Mouse (Mus musculus) olfactory bulb, adult 2 months (tissue): ENCODE data around the gene Hsdl1. TPM values are rescaled to one million over a fixed set of nuclear protein-coding genes. Genes with fewer than 3 reads are reported as not detected.

Experiments used
- H3K27ac ChIP-seq: fragments of 200-500 bp; 2 replicates; pipeline ENCODE4 v1.5.1; 2012; ENCODE audit warnings: low read depth, low read length; ENCODE audit not compliant: insufficient read depth
- H3K4me1 ChIP-seq: fragments of 200-500 bp; 2 replicates; pipeline ENCODE4 v1.6.1; 2012; ENCODE audit warnings: low read length; ENCODE audit not compliant: control insufficient read depth, insufficient read depth
- H3K4me3 ChIP-seq: fragments of 200-500 bp; 2 replicates; pipeline ENCODE4 v1.5.1; 2012; ENCODE audit warnings: mild to moderate bottlenecking, low read depth, low read length, moderate library complexity; ENCODE audit not compliant: insufficient read depth
- CTCF ChIP-seq: fragments of 200-500 bp; IDR thresholded peaks from 2 replicates; pipeline ENCODE4 v1.5.1; 2012; ENCODE audit warnings: low read depth, mild to moderate bottlenecking, low read length, moderate library complexity; ENCODE audit not compliant: insufficient read depth
- POLR2A ChIP-seq: fragments of 200-500 bp; IDR thresholded peaks from 2 replicates; pipeline ENCODE4 v1.6.1; 2012; ENCODE audit warnings: mild to moderate bottlenecking, low read depth, low read length, moderate library complexity; ENCODE audit not compliant: insufficient read depth
- WGBS: fragments of 180-500 bp; shearing (Covaris S2); methylation state at CpG from one replicate; pipeline ENCODE4 v1.1.7; 2018; 5-methylcytosine and 5-hydroxymethylcytosine counted together
- polyA plus RNA-seq: library from polyadenylated mRNA; stranded (reverse); fragments of >200 nt; gene quantifications from 2 replicates; pipeline ENCODE4 v1.2.4, GENCODE M21; 2012; ENCODE audit warnings: low replicate concordance; ENCODE audit not compliant: missing spikeins, insufficient read depth, insufficient read length

Hsdl1 gene
- polyA plus RNA-seq: 175 TPM in 1 of 2 replicates, not detected in the other

GRCm38 (mm10) chr8:119574437-119575365, at the start of gene Hsdl1, which contains the start of gene Dnaaf1:
TSS of gene Hsdl1 (minus strand) at chr8:119575183.
TSS of gene Dnaaf1 (plus strand) at chr8:119575235.
- Histone ChIP-seq H3K4me1 (peaks cover 23% of the 10 kb centered on the region), H3K27ac (no peak within 1 kb of the TSS), H3K4me3 (peak within 1 kb of the TSS; percentile 73)
- peak; percentile 77 for TF ChIP-seq POLR2A
- TF ChIP-seq CTCF: peak; percentile 22; the same call in 1 of the 2 replicates
- WGBS: under 1% methylated on average over 95 of the region's 97 CpGs

GRCm38 (mm10) chr8:119623744-119624143, 48.8 kb upstream of the Hsdl1 start:
- H3K27ac ChIP-seq: no peak overlapping the region
- H3K4me1 ChIP-seq: no peaks in the 10 kb centered on the region
- H3K4me3 ChIP-seq: no peak overlapping the region
- whole genome bisulfite sequencing: 81% methylated on average over 1 of the region's 1 CpGs
- no peak for TF ChIP-seq CTCF
- no peak for TF ChIP-seq POLR2A

- no peak for TF ChIP-seq CTCF
- no peak for TF ChIP-seq POLR2A
- Histone ChIP-seq H3K27ac (no peak overlapping the region), H3K4me1 (no peaks in the 10 kb centered on the region), H3K4me3 (no peak overlapping the region)
- WGBS: 91% methylated on average over 8 of the region's 8 CpGs
Observed at GRCm38 (mm10) chr8:119623061-119623460, 48.1 kb upstream of the Hsdl1 start.

GRCm38 (mm10) chr8:119622555-119622954, 47.6 kb upstream of the Hsdl1 start:
- TF ChIP-seq CTCF (no peak), POLR2A (no peak)
- 73% methylated on average over 4 of the region's 4 CpGs for WGBS
- H3K4me1 ChIP-seq: no peaks in the 10 kb centered on the region
- no peak overlapping the region for H3K27ac ChIP-seq
- no peak overlapping the region for H3K4me3 ChIP-seq

- TF ChIP-seq POLR2A (no peak), CTCF (no peak)
- Histone ChIP-seq H3K4me3 (no peak overlapping the region), H3K4me1 (no peaks in the 10 kb centered on the region), H3K27ac (no peak overlapping the region)
- WGBS: 90% methylated on average over 14 of the region's 14 CpGs
Observed at GRCm38 (mm10) chr8:119620848-119621465, 46.0 kb upstream of the Hsdl1 start.

GRCm38 (mm10) chr8:119620116-119620840, 45.3 kb upstream of the Hsdl1 start:
- WGBS: 75% methylated on average over 6 of the region's 6 CpGs
- no peaks in the 10 kb centered on the region for H3K4me1 ChIP-seq
- H3K4me3 ChIP-seq: no peak overlapping the region
- no peak overlapping the region for H3K27ac ChIP-seq
- TF ChIP-seq POLR2A (no peak), CTCF (no peak)

GRCm38 (mm10) chr8:119618887-119619286, 43.9 kb upstream of the Hsdl1 start:
- no peak for TF ChIP-seq POLR2A
- no peak for TF ChIP-seq CTCF
- WGBS: 65% methylated on average over 5 of the region's 5 CpGs
- no peaks in the 10 kb centered on the region for H3K4me1 ChIP-seq
- no peak overlapping the region for H3K4me3 ChIP-seq
- no peak overlapping the region for H3K27ac ChIP-seq

GRCm38 (mm10) chr8:119617586-119617985, 42.6 kb upstream of the Hsdl1 start:
- TF ChIP-seq CTCF: no peak
- no peak for TF ChIP-seq POLR2A
- 71% methylated on average over 5 of the region's 5 CpGs for WGBS
- Histone ChIP-seq H3K4me1 (no peaks in the 10 kb centered on the region), H3K27ac (no peak overlapping the region), H3K4me3 (no peak overlapping the region)
